Mouse (Mus musculus) Patski (cell line): ENCODE data around the gene Ttc22. TPM values are rescaled to one million over a fixed set of nuclear protein-coding genes. Genes with fewer than 3 reads are reported as not detected.

Experiments used
- ATAC-seq: fragments of 100-300 bp; one replicate; pipeline ENCODE4 v1.8.0; 2021
- CTCF ChIA-PET: fragments of 350-600 bp; sonication (Branson Sonifier 250); formaldehyde crosslinking; loops from one replicate; lab custom pipeline; 2022; ENCODE audit warnings: inconsistent platforms; lab: Charles Lee
- POLR2A ChIA-PET: fragments of 350-600 bp; sonication (Branson Sonifier 250); formaldehyde crosslinking; loops from one replicate; lab custom pipeline; 2022; ENCODE audit warnings: antibody characterized with exemption, inconsistent platforms; lab: Charles Lee
- DNase-seq: peaks from one replicate; pipeline ENCODE4 v3.0.0-alpha.2; 2011; ENCODE audit warnings: low read depth, low spot score
- H3K27me3 ChIP-seq: fragments of 371-371 bp; one replicate; pipeline ENCODE4 v1.5.1; 2021
- CTCF ChIP-seq: fragments of 100-300 bp; IDR thresholded peaks from one replicate; pipeline ENCODE4 v1.5.1; 2021
- in situ Hi-C: fragments of 300-500 bp; cut with MboI; formaldehyde crosslinking; loops from 3 replicates; pipeline ENCODE4 v1.11.1; 2018; ENCODE audit warnings: low pct_unique_long_range_greater_than_20kb, mixed read lengths
- polyA plus RNA-seq: library from polyadenylated mRNA; unstranded; gene quantifications from one replicate; pipeline ENCODE4 v1.2.3, GENCODE M21; 2021

Gene Ttc22
- 0.72 TPM for polyA plus RNA-seq

DNA sequence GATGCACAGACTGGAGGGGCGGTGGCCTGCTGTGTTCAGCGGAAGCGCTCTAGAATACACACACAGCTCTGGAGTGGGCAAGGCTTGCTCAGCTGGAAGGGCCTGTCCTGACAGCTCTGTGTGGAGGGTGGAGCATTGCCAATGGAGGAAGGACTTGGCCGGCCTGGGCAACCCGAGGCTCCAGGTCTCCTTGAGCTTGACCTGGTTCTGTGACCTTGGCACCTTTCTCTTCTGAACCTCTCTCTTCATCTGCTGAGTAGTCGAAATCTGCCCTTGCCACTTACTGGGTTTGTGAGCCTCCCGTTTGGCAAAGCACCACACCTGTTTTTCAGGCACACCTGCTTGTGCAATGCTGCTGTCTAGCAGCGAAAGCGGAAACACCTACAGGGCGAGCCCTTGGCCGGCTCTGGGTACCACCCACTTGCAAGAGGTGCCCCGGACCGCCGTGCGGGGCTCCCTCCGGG, at the start of gene Ttc22:
TSS of gene Ttc22 (plus strand) at position 403 of the 464 bp plus-strand sequence.
- POLR2A ChIA-PET, result no interaction called here
- in situ Hi-C loops, result no loop called here
- no peak for DNase-seq
- CTCF ChIA-PET, result interaction anchor here (2.0 kb wide), 1 partner anchor 8 kb away, joined by 6 read pairs; no protein-coding TSS in a partner anchor
- no peaks in the 10 kb centered on the region for H3K27me3 ChIP-seq
- no peak for TF ChIP-seq CTCF
- no peak for ATAC-seq

DNA sequence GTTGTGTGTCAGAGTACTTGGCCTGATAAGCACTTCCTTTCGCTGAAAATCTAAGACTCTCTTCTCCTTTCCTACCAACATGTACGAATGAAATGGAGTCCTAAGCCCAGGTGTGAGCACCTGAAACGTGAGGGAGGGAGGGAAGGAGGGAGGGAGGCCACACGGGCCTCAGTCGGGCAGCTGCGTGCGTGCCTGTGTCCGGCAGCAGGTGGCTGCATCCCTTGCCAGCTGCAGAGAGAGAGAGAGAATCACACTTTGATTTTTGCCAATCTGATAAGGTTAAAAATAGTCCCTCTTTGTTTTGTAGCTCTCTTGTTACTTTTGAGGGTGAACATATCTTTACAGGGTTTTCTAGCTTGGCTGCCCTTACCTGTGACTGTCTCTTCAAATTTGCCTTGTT, 47.2 kb upstream of the Ttc22 start:
- CTCF ChIA-PET, result no interaction called here

DNA sequence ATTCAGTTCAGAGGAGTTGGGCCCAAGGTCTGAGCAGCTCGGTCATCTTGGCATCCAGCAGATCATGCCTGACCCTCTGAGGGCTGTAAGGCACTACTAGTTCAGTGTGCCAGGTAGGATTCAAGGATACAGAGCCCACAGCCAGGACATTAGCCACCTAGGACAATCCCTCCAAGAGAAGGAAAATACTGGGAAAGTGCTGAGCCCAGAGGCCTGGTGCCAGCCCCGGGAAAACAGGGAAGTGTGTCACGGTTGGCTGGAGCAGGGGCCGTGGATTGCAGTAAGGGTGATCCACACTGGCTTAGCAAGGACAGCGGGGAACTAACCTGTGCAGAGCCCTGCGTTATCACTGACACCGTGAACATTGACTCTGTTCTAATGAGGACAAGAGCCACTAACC, 44.7 kb upstream of the Ttc22 start:
- POLR2A ChIA-PET, result no interaction called here
- H3K27me3 ChIP-seq, result no peaks in the 10 kb centered on the region
- ATAC-seq, result no peak
- TF ChIP-seq CTCF, result no peak
- no peak for DNase-seq
- CTCF ChIA-PET, result no interaction called here
- in situ Hi-C loops, result no loop called here

More for the DNA sequence above, 47.2 kb upstream of the Ttc22 start:
- ATAC-seq (no peak), DNase-seq (no peak)
- TF ChIP-seq CTCF, result no peak
- no peaks in the 10 kb centered on the region for H3K27me3 ChIP-seq
- POLR2A ChIA-PET, result no interaction called here
- in situ Hi-C loops, result no loop called here

DNA sequence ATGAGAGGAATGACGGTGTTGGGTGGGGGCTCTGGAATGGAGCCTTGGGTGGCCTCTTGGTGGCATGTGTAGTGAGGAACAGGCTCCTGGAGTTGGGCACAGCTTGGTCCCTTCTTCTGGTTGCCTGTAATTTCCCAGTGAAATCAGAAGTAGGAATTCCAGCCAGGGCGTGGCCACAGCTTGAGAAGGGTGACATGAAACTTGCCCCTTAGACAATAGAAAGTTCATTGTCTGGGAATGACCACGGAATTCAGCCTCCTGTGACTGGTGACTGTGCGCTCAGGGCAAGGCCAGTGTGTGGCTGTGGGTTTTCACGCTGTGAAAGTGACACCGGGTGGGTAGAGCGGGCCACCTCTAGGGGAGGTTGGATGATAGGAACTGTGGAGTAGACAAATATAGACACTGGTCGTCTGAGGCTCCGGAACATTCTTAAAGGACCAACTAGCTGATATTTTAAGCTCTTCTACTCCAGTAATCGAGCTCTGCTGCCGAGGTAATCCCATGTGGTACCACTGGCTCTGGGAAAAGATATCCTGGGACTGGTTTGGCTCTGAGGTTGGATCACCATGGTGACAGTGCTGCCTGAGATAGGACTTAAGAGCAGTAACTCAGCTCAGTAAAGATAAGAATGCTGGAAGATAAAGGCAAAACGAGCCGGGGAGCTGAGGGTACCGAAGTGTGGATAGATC, 40.9 kb upstream of the Ttc22 start:
- no peaks in the 10 kb centered on the region for H3K27me3 ChIP-seq
- TF ChIP-seq CTCF, result no peak
- POLR2A ChIA-PET, result no interaction called here
- CTCF ChIA-PET, result interaction anchor here (1.3 kb wide), 1 partner anchor 52 kb away, joined by 3 read pairs; no protein-coding TSS in a partner anchor
- no peak for DNase-seq
- no peak for ATAC-seq
- in situ Hi-C loops, result no loop called here

DNA sequence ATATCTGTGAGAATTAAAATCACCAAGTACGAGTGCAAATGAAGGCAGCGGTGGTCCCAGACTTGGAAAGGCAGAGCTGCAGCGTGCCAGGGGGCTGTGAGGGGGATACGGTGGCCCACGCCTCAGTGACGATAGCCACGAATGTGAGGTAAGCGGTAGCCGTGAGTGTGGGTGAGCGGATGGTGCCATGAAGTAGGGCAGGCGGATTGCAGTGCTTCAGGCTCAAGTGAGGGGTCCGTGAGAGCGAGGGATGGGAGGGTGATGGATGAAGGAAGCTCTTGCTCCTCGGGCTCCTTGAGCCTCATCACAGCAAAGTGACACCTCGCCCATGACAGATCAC, 40.4 kb upstream of the Ttc22 start:
- ATAC-seq (no peak), DNase-seq (no peak)
- in situ Hi-C loops, result no loop called here
- ChIA-PET CTCF (interaction anchor here (1.3 kb wide), 1 partner anchor 52 kb away, joined by 3 read pairs; no protein-coding TSS in a partner anchor), POLR2A (no interaction called here)
- no peaks in the 10 kb centered on the region for H3K27me3 ChIP-seq
- no peak for TF ChIP-seq CTCF

DNA sequence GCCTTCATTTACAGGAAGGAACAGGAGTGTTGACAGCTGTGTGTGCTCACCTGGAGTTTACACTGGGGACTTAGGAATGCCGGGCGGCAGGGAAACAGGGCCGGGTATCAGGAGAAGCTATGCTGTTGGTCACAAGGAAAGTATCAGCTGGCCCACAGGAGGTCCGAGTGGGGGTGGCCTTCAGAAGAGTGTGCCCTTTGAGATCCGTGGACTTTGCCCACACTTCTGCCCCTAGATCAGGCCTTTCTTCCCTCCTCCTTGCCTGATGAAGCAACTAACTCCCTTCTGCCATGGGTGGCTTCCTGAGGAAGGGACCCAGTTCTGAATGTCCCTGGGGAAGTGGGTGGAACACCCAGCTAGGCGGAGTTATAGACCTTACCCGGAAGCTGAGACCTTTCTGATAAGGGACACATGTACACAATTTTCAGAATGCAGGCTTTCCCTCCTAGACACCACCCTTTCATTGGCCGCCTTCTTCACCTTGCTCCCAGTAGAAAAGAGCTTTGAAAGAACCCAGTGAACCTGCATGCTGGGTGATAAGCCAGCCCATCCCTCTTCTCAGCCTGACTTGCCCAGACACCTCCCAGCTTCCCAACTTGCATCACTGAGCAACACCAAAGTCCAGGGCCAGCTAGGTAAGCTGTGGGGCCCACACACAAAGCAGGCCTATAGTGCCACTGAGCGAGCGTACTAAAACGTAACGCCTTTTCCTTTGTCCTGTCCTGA, 39.6 kb upstream of the Ttc22 start:
- in situ Hi-C loops, result no loop called here
- ChIA-PET POLR2A (no interaction called here), CTCF (no interaction called here)
- no peaks in the 10 kb centered on the region for H3K27me3 ChIP-seq
- no peak for DNase-seq
- no peak for TF ChIP-seq CTCF
- no peak for ATAC-seq

DNA sequence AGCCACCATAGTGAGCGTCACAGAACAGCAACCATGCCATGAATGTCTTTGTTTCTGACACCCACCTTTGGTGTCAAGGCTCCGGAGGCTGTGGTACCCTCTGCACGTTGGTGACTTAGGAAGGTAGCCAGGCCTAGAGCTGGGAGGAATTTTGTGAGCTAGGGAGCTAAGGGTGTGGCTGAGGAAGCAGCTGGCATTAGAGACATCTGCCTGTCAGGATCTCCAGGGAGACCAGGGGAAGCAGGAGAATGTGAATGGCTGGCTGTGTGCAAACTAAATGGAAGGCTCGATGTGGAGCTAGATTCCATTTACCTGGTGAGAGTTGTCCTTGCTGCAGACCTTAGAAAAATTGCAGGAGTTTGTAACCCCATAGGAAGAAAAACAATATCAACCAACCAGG, 37.6 kb upstream of the Ttc22 start:
- in situ Hi-C loops, result no loop called here
- ChIA-PET CTCF (no interaction called here), POLR2A (no interaction called here)
- no peak for DNase-seq
- no peak for ATAC-seq
- TF ChIP-seq CTCF, result no peak
- no peaks in the 10 kb centered on the region for H3K27me3 ChIP-seq

DNA sequence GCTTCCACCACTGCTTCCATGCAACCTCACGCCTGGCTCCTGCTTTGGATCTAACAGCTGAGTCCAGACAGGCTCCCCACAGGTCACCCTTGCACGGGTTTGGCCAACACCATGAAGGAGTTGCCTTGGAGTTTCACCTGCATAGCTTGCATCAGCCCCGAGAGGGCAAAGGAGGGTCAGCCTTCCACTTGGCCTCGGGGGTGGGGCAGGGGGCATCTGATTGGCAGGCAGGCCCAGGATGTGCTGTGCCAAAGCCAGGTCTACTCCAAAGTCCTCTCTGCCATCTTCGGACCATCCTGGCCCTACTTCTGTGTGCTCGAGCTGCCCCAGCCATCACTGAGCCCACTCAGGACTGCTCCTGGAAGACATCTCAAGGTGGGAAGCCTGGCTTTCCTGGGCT, 35.2 kb upstream of the Ttc22 start:
- in situ Hi-C loops, result no loop called here
- DNase-seq (no peak), ATAC-seq (no peak)
- CTCF ChIA-PET, result no interaction called here
- H3K27me3 ChIP-seq, result no peaks in the 10 kb centered on the region
- no peak for TF ChIP-seq CTCF
- POLR2A ChIA-PET, result no interaction called here

DNA sequence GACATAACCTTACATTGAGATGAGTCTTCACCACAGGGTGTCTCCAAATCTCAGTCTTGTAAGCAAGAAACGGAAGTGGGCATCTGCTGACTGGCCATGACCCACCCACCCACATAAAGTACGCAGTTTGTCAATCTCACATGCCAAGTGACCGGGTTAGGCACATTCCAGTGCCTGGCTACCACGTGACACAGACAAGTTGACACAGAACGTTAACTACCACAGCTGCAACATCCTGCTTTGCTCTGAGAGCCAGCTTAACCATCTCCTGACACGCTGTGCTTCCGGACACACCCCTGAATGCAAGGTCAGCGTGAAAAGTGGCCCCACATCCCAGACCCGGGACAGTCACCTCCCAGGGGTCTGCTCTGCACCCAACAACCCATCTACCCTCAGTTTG, 32.1 kb upstream of the Ttc22 start:
- TF ChIP-seq CTCF, result no peak
- no peak for DNase-seq
- no peak for ATAC-seq
- in situ Hi-C loops, result no loop called here
- ChIA-PET POLR2A (no interaction called here), CTCF (interaction anchor here (2.0 kb wide), 1 partner anchor 24 kb away, joined by 5 read pairs; no protein-coding TSS in a partner anchor)
- H3K27me3 ChIP-seq, result no peaks in the 10 kb centered on the region

DNA sequence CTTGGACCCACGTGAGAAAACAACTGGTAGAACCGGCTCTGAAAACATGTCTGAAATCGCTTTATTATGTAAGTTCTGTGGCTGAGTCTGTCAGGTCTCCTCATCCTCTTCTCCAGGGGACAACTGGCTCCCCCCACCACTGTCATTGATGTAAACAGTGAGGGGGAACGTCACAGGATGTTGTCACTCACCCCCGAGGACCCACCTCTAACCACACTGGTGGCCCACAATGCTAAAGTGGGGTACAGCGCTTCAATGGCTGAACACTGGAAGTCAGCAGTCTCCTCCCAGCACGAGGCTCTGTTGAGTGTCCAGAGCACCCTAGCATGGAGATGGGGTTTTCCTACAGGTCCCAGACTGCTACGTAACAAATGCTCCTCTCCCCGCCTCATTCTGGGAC, 31.4 kb upstream of the Ttc22 start:
- in situ Hi-C loops, result no loop called here
- no peak for TF ChIP-seq CTCF

DNA sequence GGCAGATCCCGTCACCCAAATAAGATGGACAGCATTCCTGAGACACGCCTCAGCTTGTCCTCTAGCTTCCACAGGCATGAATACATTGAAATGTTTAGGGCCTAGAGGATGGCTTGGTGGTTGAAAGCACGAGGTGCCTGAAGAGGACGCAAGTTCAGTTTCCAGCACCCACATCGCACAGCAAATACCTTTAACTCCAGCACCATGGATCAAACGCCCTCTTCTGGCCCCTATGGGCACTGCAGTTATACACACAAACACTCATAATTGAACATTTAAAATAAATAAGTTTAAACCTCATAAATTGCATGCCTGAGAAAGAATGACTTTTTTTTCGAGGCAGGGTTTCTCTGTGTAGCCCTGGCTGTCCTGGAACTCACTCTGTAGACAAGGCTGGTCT, 28.6 kb upstream of the Ttc22 start:
- no peaks in the 10 kb centered on the region for H3K27me3 ChIP-seq
- CTCF ChIA-PET, result interaction anchor here (0.7 kb wide), 1 partner anchor 20 kb away, joined by 4 read pairs; no protein-coding TSS in a partner anchor
- in situ Hi-C loops, result no loop called here
- TF ChIP-seq CTCF, result no peak
- no peak for DNase-seq
- ATAC-seq, result no peak
- POLR2A ChIA-PET, result no interaction called here

More for the DNA sequence above, 31.4 kb upstream of the Ttc22 start:
- CTCF ChIA-PET, result interaction anchor here (2.0 kb wide), 1 partner anchor 23 kb away, joined by 5 read pairs; no protein-coding TSS in a partner anchor
- ATAC-seq (no peak), DNase-seq (no peak)
- no peaks in the 10 kb centered on the region for H3K27me3 ChIP-seq
- POLR2A ChIA-PET, result no interaction called here
